Mouse (Mus musculus): ENCODE results near the gene Il1b.

Gene Il1b

DNA sequence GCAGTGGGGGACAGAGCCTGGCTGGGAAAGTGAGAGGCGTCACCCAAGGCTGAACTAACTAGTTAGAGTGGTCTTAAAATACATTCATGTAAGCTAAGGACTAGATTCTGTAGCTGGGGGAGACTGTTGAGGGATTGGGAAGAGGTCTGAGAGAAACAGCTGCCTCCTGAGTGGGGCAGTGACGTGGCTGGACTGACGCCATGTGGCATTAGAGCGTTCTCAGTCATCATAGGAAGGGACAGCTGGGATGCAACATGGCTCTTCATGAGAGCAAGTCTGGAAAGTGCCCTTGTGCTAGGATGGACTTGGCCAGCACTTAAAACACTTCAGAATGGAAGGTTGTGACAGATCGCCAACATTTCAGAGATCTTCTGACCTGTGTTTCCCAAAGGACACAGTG, 2.1 kb downstream of the Il1b start:
- DNase-seq (ENCODE audit: low read depth, low spot score) = no peak

DNA sequence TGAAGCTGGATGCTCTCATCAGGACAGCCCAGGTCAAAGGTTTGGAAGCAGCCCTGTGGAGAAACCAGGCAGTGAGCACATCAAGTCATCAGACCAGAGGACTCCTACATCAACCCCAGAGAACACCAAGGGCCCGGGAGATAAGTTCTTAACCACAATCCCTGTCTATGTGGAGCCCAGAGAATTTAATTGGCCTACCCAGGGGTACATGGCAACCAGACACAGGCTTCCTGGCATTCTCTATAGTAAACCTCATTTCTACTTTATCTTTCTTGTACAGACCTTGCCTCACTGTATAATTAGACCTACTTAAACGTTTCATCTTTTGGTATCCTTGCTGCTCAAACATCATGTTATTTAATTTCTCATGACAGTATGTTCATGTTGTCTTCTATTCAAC, 2.8 kb downstream of the Il1b start:
- DNase-seq (ENCODE audit: low read depth, low spot score) = no peak

DNA sequence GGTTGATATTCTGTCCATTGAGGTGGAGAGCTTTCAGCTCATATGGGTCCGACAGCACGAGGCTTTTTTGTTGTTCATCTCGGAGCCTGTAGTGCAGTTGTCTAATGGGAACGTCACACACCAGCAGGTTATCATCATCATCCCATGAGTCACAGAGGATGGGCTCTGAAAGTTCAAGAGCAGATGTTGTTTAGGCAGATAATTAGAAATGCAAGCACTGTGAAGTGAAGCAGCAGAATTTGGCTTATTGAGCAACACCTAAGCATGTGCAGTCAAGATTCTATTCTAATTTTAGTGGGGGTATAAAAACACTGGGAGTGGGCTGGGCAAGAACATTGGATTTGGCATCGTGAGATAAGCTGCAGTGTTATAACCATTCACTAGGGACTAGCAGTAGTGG, 3.7 kb downstream of the Il1b start:
- DNase-seq (ENCODE audit: low read depth, low spot score) = no peak

DNA sequence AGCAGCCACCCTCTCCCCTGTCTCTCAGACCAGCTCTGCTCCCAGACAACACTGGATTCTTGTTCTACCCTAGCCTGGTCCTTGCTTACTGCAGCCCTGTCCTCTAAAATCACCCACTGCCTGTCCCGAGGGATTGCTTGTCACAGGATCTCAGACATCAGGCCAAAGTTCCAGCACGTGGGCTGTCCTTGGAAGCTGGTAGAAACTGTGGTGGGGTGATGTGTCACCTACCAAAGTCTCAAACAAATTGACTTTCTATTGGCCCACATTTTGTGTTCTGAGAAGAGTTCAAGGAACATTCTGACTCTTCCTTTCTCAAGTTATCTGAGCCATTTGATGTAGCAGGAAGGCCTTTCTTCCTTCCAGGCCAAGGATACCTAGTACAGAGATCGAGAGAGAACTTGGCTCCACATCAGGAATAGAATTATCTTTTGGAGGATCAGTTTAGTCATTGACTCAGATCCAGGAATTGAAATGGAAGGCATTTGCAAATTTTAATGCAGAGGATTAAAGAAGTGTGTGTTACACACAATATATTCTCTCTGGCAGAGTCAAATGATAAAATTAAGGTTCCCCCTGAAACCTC, 9.9 kb downstream of the Il1b start:
- no peak for DNase-seq (ENCODE audit: low read depth, low spot score)

DNA sequence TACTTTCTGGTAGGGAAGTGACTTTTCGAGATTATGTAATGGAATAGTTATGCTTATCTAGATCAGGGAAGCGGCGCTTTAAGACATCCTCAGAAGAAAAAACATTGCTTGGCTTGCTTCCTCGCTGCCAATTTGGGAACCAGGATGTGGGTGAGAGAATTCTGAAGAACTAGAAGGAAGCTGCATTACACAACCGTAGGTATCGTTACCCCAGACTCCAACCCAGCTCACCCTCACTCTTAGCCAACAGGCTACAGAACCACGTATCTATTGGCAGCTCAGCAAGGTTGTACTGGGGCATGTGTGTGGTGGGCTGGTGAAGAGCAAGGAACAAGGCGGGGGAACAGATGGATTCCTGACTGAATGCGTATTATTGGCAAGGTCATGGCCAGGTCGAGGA, 10.7 kb downstream of the Il1b start:
- no peak for DNase-seq (ENCODE audit: low read depth, low spot score)

DNA sequence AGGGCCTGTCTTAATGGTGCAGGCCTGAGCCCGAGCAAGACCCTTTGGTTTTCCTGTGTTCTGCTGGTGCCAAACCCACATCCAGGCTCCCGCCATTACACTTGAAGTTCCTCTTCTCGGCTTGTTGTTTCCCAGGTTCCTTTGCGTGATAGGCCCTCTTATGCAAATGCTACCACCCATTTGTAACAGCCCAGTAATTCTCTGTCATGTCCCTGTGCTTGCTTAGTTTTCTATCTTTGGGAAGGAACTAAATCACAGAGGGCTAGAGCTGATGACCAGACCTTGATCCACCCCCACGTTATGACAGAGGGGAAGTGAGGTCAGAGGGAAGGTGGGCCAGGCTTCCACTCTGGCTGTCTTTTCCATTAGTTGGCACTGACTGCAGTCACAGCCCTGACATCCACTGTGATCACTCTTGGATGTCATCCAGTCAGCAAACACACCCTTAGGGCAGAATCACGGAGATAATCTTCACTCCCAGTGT, 32.8 kb downstream of the Il1b start:
- DNase-seq (ENCODE audit: low read depth, low spot score) = no peak

DNA sequence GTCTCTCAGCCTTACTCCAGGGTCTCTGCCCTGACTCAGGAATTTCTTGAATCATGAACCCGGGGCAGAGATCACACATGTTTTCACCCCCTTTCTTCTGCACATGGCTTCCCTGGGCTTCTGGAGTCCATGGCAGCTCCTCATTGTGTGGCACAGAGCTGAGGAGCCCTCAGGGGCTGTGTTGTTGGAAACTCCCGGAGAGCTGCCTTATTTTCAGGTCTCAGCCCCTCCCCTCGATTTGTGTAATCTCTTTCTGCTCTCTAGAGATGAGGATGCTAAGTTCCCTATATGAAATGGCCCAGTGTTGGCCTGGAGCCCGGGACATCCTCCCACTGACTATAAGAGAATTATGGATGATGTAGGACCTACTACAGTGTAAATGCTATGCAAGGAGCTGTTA, 37.5 kb downstream of the Il1b start:
- no peak for DNase-seq (ENCODE audit: low read depth, low spot score)

DNA sequence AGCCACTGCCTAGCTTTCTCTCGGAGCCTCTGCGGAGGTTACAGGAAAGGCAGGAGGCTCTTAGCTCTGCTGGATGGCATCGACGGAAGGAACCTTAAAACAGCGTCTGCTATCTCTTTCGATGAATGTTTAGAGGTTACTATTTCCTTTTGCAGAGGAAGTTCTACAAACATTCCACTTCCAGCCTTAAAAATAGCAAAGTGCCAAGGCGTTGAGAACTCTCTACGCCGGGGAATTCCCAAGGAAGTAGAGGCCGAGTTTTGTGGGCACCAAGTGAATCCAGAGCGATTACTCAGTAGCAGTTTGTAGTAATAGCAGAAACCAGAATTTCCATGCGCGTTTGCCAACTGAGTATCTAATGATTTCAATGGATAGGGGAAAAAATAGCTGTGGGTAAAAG, 40.4 kb downstream of the Il1b start:
- no peak for DNase-seq (ENCODE audit: low read depth, low spot score)

DNA sequence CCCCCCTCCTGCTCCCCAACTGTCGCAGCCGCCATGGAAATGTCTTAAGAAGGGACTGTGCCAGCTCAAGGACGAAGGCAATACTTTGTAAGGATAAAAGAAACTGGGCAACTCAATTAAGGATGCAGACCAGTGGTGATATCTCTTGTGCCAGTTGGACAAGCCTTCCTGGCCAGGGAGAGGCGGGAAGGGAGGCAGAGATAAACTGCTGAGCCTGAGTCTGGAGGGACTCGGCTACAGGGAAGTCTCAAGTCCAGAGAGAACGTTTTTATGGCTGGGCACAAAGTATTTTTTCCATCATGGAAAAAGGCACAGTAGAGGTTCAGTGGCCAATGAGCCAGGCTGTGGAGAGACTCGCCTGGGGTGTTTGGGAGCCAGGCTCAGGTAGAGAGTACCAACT, 40.9 kb downstream of the Il1b start:
- DNase-seq (ENCODE audit: low read depth, low spot score) = no peak

DNA sequence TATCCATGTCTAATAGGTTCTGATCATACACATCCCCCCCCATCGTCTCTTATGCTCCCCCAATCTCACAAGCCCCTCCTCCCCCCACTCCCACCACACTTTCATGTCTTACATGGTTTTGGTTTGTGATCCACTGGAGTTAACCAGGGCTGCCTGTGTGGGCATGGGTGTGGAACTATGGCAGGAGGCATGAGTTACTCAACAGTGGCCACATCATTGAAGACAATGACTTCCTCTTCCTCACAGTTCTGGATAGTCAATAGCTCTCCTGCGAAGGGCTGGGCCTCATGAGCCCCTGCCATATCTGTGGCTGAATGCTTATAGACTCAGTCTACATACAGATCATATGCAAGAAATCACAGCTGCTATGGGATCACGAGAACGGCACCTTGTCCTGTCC, 42.7 kb downstream of the Il1b start:
- no peak for DNase-seq (ENCODE audit: low read depth, low spot score)

DNA sequence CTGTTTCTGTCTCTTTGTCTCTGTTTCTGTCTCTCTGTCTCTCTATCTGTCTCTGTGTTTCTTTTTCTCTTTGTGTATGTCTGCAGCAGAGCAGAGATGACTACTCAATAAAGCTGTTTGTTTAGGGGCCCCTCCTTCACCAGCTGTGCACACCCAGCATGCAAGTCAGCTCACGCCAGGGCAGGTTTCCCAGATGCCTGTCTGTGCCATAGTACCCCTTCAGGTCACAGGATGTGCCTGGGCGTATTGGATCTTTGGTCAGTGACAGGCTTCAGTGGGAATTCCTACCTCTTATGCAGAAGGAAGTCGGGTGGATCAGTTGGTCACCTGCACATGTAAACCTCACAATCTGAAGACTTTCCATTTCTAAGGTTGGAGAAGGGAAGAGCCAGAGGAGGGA, 46.7 kb downstream of the Il1b start:
- DNase-seq (ENCODE audit: low read depth, low spot score) = no peak

DNA sequence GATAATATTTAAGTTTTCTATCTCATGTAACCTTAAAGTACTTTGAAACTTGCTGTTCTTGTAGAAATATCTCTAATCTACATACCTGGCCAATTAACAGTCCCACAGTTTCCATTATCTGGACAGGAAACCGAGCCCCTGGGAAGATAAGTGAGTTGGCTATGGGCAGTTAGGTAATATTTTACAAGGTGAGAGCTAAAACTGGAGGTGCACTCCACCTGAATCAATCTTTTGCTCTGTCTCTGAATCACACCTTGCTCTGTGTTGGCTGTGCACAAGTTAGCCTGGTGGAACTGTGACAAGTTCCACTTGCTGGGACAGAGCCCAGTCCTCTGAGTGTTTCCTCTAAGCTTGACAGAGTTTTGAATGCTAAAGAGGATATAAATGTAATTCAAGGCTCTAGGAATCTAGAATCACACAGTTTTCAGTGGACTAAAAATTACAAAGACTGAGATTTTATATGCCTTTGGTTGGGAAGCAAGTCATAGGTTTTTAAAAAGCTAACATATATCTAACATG, 48.8 kb downstream of the Il1b start:
- no peak for DNase-seq (ENCODE audit: low read depth, low spot score)

DNA sequence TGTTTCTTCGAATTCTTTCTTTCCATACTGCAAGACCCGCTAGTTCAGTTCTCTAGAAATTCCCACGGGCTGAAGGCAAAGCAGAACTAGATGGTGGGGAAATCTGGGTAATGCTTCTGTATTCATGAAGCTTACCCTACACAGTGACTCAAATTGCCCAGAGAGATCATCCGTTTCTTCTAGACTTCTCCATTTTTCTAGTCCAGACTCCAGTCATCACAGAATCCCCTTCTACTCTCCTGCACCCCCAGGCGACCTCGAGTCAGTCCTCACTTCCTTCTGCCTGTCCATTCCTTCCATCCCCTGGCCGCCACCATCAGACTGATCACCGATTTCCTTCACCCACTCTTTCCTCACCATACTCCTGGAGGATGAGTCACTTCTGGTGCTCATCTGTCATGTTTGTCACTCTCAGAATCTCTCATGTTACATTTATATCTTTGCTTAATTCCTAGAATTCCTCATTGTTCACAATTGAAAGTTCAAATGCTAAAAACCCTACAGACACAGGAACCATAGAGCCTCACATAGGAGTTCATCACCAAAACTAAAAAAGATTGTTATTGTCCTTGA, 50.8 kb downstream of the Il1b start:
- DNase-seq (ENCODE audit: low read depth, low spot score) = no peak

DNA sequence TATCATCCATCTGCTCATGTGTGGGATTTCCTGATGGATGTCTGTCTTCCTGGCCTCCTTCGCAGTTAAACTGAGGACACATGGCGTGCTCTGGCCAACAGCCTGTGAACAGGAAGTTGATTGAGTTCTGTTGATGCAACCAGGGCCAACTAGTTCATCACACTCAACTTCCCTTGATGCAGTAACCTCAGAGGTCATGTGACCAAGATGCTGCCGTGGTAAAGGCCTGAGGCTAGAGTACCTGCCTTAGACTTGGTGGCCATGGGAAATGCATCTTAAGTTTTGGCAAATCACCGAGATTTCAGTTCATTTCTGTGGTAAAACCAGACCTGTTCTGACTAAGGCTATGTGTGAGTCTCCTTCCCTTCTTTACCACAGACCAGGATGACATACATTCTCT, 55.1 kb downstream of the Il1b start:
- DNase-seq (ENCODE audit: low read depth, low spot score) = no peak

DNA sequence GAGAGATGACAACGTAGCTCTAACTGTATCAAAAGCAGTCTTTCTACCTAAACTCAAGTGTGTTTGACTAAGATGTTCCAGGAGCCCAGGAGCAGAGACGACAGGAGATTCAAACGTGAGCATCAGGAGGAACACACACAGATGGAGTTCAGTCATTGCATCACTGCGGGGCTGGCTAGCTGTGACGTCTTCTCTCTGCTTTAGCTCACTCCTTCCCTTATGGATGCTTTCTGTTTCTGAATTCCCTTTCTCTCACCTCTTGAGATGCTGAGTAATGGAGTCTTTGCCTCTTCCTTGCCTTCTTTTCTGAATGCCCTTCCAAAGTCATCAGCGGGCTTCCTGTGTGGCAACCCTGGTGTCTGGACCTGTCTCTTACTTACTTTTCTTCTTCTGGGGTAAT, 56.1 kb downstream of the Il1b start:
- no peak for DNase-seq (ENCODE audit: low read depth, low spot score)

Data from retina, postnatal 7 days (tissue).